Mouse (Mus musculus) embryonic facial prominence, embryonic 10.5 days (tissue): Measurements from ENCODE around the gene Esrra. TPM values are rescaled to one million over a fixed set of nuclear protein-coding genes. Genes with fewer than 3 reads are reported as not detected.
"Not testable (repeated sequence)": the region's sequence is repeated elsewhere in the genome, so short reads cannot be mapped to it uniquely, and the experiment has no call there.

ENCODE experiments used
- DNase-seq: peaks from one replicate; pipeline ENCODE4 v3.0.0-alpha.2; 2017; ENCODE audit warnings: low spot score
- H3K27ac ChIP-seq: fragments of 300-500 bp; sonication (generic); replicated peaks from 2 replicates; pipeline ENCODE4 v1.5.1; 2016; ENCODE audit warnings: mild to moderate bottlenecking
- H3K27me3 ChIP-seq: fragments of 300-500 bp; sonication (generic); replicated peaks from 2 replicates; pipeline ENCODE4 v1.6.1; 2016; ENCODE audit warnings: low read depth, mild to moderate bottlenecking; ENCODE audit not compliant: poor library complexity, severe bottlenecking
- H3K36me3 ChIP-seq: fragments of 300-500 bp; sonication (generic); replicated peaks from 2 replicates; pipeline ENCODE4 v1.6.1; 2016; ENCODE audit warnings: mild to moderate bottlenecking, moderate library complexity
- H3K4me1 ChIP-seq: fragments of 300-500 bp; sonication (generic); 2 replicates; pipeline ENCODE4 v1.6.1; 2016
- H3K4me3 ChIP-seq: fragments of 300-500 bp; sonication (generic); 2 replicates; pipeline ENCODE4 v1.5.1; 2016; ENCODE audit warnings: mild to moderate bottlenecking, moderate library complexity
- H3K9me3 ChIP-seq: fragments of 300-500 bp; sonication (generic); 2 replicates; pipeline ENCODE4 v1.6.1; 2016; ENCODE audit warnings: mild to moderate bottlenecking
- WGBS: fragments of 180-500 bp; shearing (Covaris S2); methylation state at CpG from one replicate; pipeline ENCODE4 v1.1.7; 2016; 5-methylcytosine and 5-hydroxymethylcytosine counted together
- polyA plus RNA-seq: library from polyadenylated mRNA; unstranded; fragments of >200 nt; fragmentation: Nextera tagmentation; extraction: Ambion mirVana; gene quantifications from 2 replicates; pipeline ENCODE4 v1.2.1, GENCODE M21; 2016

Gene Esrra
- polyA plus RNA-seq, 1 experiment from 2014 or later = 7.9 TPM

- no peaks in the 10 kb centered on the region for H3K4me1 ChIP-seq
- H3K9me3 ChIP-seq = peaks cover 9% of the 10 kb centered on the region
- DNase-seq = no peak
- no peak overlapping the region for H3K4me3 ChIP-seq
- WGBS = 85% methylated on average over 4 of the region's 4 CpGs
- H3K36me3 ChIP-seq = peaks cover 9% of the 10 kb centered on the region
- H3K27me3 ChIP-seq = no peaks in the 10 kb centered on the region
- H3K27ac ChIP-seq = no peak overlapping the region
These were observed 22.0 kb downstream of the Esrra start for GRCm38 (mm10) chr19:6899641-6900040.

GRCm38 (mm10) chr19:6895608-6896305 lies 25.9 kb downstream of the Esrra start:
- H3K27ac ChIP-seq, H3K9me3 ChIP-seq, H3K4me3 ChIP-seq, H3K36me3 ChIP-seq, H3K4me1 ChIP-seq, H3K27me3 ChIP-seq, DNase-seq: not testable (repeated sequence)
- WGBS = 91% methylated on average over 18 of the region's 18 CpGs

- WGBS = 94% methylated on average over 14 of the region's 14 CpGs
- H3K4me3 ChIP-seq = no peak overlapping the region
- no peaks in the 10 kb centered on the region for H3K4me1 ChIP-seq
- H3K27ac ChIP-seq = no peak overlapping the region
- DNase-seq = no peak
- H3K9me3 ChIP-seq = peaks cover 6% of the 10 kb centered on the region
- H3K27me3 ChIP-seq = no peaks in the 10 kb centered on the region
- no peaks in the 10 kb centered on the region for H3K36me3 ChIP-seq
These were observed 27.7 kb downstream of the Esrra start for GRCm38 (mm10) chr19:6893731-6894451.

- Histone ChIP-seq H3K27me3 (no peaks in the 10 kb centered on the region), H3K36me3 (no peaks in the 10 kb centered on the region), H3K4me3 (no peak overlapping the region), H3K27ac (no peak overlapping the region), H3K4me1 (no peaks in the 10 kb centered on the region), H3K9me3 (peaks cover 6% of the 10 kb centered on the region)
- WGBS = 60% methylated on average over 4 of the region's 4 CpGs
- no peak for DNase-seq
These were observed 29.1 kb downstream of the Esrra start for GRCm38 (mm10) chr19:6892512-6892911.

- H3K4me1 ChIP-seq = no peaks in the 10 kb centered on the region
- 88% methylated on average over 4 of the region's 4 CpGs for WGBS
These were observed 43.6 kb downstream of the Esrra start for GRCm38 (mm10) chr19:6877965-6878364.

GRCm38 (mm10) chr19:6876799-6877198 lies 44.8 kb downstream of the Esrra start:
- Histone ChIP-seq H3K4me3 (no peak overlapping the region), H3K27me3 (no peaks in the 10 kb centered on the region), H3K9me3 (peaks cover 11% of the 10 kb centered on the region; the same call in 1 of the 2 replicates), H3K36me3 (no peaks in the 10 kb centered on the region), H3K27ac (no peak overlapping the region), H3K4me1 (no peaks in the 10 kb centered on the region)
- DNase-seq = no peak

More at GRCm38 (mm10) chr19:6877965-6878364, 43.6 kb downstream of the Esrra start:
- H3K4me3 ChIP-seq = no peak overlapping the region
- no peak overlapping the region for H3K27ac ChIP-seq
- no peaks in the 10 kb centered on the region for H3K27me3 ChIP-seq
- peaks cover 11% of the 10 kb centered on the region; the same call in 1 of the 2 replicates for H3K9me3 ChIP-seq
- no peaks in the 10 kb centered on the region for H3K36me3 ChIP-seq
- no peak for DNase-seq

- H3K9me3 ChIP-seq = peaks cover 8% of the 10 kb centered on the region; the same call in 1 of the 2 replicates
- no peak for DNase-seq
- WGBS = 92% methylated on average over 6 of the region's 6 CpGs
- no peak overlapping the region for H3K4me3 ChIP-seq
- H3K27ac ChIP-seq = no peak overlapping the region
- peaks cover 4% of the 10 kb centered on the region; the same call in 1 of the 2 replicates for H3K4me1 ChIP-seq
- H3K36me3 ChIP-seq = no peaks in the 10 kb centered on the region
- no peaks in the 10 kb centered on the region for H3K27me3 ChIP-seq
These were observed 45.8 kb downstream of the Esrra start for GRCm38 (mm10) chr19:6875834-6876233.

GRCm38 (mm10) chr19:6874257-6874656 lies 47.4 kb downstream of the Esrra start:
- Histone ChIP-seq H3K27ac (no peak overlapping the region), H3K9me3 (no peaks in the 10 kb centered on the region), H3K4me3 (no peak overlapping the region), H3K27me3 (no peaks in the 10 kb centered on the region), H3K36me3 (no peaks in the 10 kb centered on the region), H3K4me1 (peaks cover 8% of the 10 kb centered on the region)
- DNase-seq = no peak
- WGBS = 83% methylated on average over 1 of the region's 1 CpGs

- Histone ChIP-seq H3K4me1 (peaks cover 10% of the 10 kb centered on the region), H3K27ac (no peak overlapping the region), H3K4me3 (no peak overlapping the region), H3K27me3 (no peaks in the 10 kb centered on the region), H3K36me3 (no peaks in the 10 kb centered on the region), H3K9me3 (no peaks in the 10 kb centered on the region)
- WGBS = 81% methylated on average over 3 of the region's 3 CpGs
- no peak for DNase-seq
These were observed 48.9 kb downstream of the Esrra start for GRCm38 (mm10) chr19:6872701-6873100.

- no peak overlapping the region for H3K4me3 ChIP-seq
- H3K27ac ChIP-seq = no peak overlapping the region
- 59% methylated on average over 5 of the region's 5 CpGs for WGBS
- peaks cover 10% of the 10 kb centered on the region for H3K4me1 ChIP-seq
- no peaks in the 10 kb centered on the region for H3K36me3 ChIP-seq
- no peaks in the 10 kb centered on the region for H3K9me3 ChIP-seq
- no peaks in the 10 kb centered on the region for H3K27me3 ChIP-seq
- DNase-seq = no peak
These were observed 49.9 kb downstream of the Esrra start for GRCm38 (mm10) chr19:6871574-6872271.

- WGBS = 8% methylated on average over 5 of the region's 5 CpGs
These were observed 52.3 kb downstream of the Esrra start for GRCm38 (mm10) chr19:6869355-6869754.

GRCm38 (mm10) chr19:6861451-6861850 lies 60.2 kb downstream of the Esrra start:
- Histone ChIP-seq H3K9me3 (no peaks in the 10 kb centered on the region), H3K4me3 (no peak overlapping the region), H3K27ac (no peak overlapping the region), H3K27me3 (peaks cover 5% of the 10 kb centered on the region; the same call in 1 of the 2 replicates), H3K4me1 (peaks cover 9% of the 10 kb centered on the region), H3K36me3 (no peaks in the 10 kb centered on the region)
- no peak for DNase-seq
- 89% methylated on average over 4 of the region's 4 CpGs for WGBS

More at GRCm38 (mm10) chr19:6869355-6869754, 52.3 kb downstream of the Esrra start:
- Histone ChIP-seq H3K4me3 (peak overlapping the region; percentile 30; the same call in 1 of the 2 replicates), H3K27me3 (no peaks in the 10 kb centered on the region), H3K36me3 (no peaks in the 10 kb centered on the region), H3K27ac (0 out of 2 replicates have a peak overlapping the region, but pooled peaks have one; percentile 40), H3K9me3 (no peaks in the 10 kb centered on the region), H3K4me1 (peaks cover 10% of the 10 kb centered on the region)
- DNase-seq = no peak
